Mouse (Mus musculus) macrophage (primary cell): ENCODE results near the gene Tfip11. TPM values are rescaled to one million over a fixed set of nuclear protein-coding genes. Genes with fewer than 3 reads are reported as not detected.

Source experiments
- H3K27ac ChIP-seq: fragments of 350-480 bp; formaldehyde crosslinking; 2 replicates; pipeline ENCODE4 v1.9.0; 2021
- H3K36me3 ChIP-seq: fragments of 350-480 bp; formaldehyde crosslinking; 2 replicates; pipeline ENCODE4 v1.9.0; 2021; ENCODE audit errors: inconsistent target
- H3K4me3 ChIP-seq: fragments of 350-480 bp; formaldehyde crosslinking; 2 replicates; pipeline ENCODE4 v1.9.0; 2021; ENCODE audit errors: inconsistent target
- H3K79me2 ChIP-seq: fragments of 350-480 bp; formaldehyde crosslinking; 2 replicates; pipeline ENCODE4 v1.9.0; 2021; ENCODE audit errors: inconsistent target
- WGBS: methylation state at CpG from one replicate; pipeline ENCODE4 v1.1.7; 2026; ENCODE audit warnings: inconsistent platforms; ENCODE audit not compliant: missing documents; 5-methylcytosine and 5-hydroxymethylcytosine counted together
- polyA plus RNA-seq: library from polyadenylated mRNA; stranded (reverse); fragments of 250-400 nt; gene quantifications from 3 replicates; pipeline ENCODE4 v1.2.4, GENCODE M21; 2018; ENCODE audit warnings: inconsistent platforms
- total RNA-seq, 78 experiments: library from RNA; depleted of rRNA; stranded (reverse); fragments of 250-400 nt; gene quantifications; 1 replicate in 9 of 78; 2 replicates in 24 of 78; 3 replicates in 43 of 78; 4 replicates in 2 of 78; pipeline ENCODE4 v1.2.4; 2018; ENCODE audit warnings: inconsistent platforms in 56 of 78

Tfip11 gene
- 10 to 100 TPM; 13.5 to 42.1 (median 30.7) TPM for total RNA-seq (2018; cell fraction: chromatin; rRNA removed)
- 10 to 100 TPM; 21.8 to 37.9 (median 29.9) TPM for total RNA-seq (2018; cell fraction: cytosol; rRNA removed)
- 10 to 100 TPM; 18.5 to 36.7 (median 29.0) TPM for total RNA-seq (2018; cell fraction: nucleus; rRNA removed)
- 27.6 to 29.7 TPM (median 28.0 TPM) in 3 replicates for polyA plus RNA-seq

- H3K79me2 ChIP-seq, result peaks cover 32% of the 10 kb centered on the region
- WGBS, result 6% methylated on average over 48 of the region's 48 CpGs
- peak within 1 kb of the TSS; percentile 91 for H3K4me3 ChIP-seq
- peaks cover 32% of the 10 kb centered on the region for H3K36me3 ChIP-seq
- H3K27ac ChIP-seq, result peak within 1 kb of the TSS; percentile 91
These were observed at the start of gene Tfip11 for GRCm38 (mm10) chr5:112325546-112326445. Gene Tfip11 (plus strand): TSS chr5:112326358.

DNA sequence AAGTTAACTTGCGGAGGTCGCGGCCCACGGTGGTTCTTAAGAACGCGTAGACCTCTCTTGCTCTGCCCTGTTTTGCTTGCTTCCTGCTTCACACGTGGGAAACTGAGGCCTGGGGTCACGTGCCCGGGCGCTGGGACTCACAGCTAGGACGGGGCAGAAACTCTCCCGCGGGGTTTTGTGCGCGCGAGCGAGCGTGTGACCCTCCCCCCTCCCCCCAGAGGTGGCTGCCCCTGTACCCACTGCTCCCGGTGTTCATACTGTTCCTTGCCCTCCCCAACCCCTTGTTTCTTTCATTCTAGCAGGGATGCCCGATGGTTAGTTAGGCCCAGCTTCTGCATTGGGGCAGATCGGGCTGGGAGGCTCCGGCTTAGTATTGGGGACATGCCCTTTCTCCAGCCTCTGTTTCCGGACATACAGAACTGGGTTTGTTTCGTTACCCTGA lies 49.2 kb upstream of the Tfip11 start:
- Histone ChIP-seq H3K36me3 (no peaks in the 10 kb centered on the region), H3K4me3 (peak overlapping the region; percentile 79), H3K79me2 (peaks cover 46% of the 10 kb centered on the region), H3K27ac (peak overlapping the region; percentile 94)
- under 1% methylated on average over 24 of the region's 24 CpGs for WGBS

DNA sequence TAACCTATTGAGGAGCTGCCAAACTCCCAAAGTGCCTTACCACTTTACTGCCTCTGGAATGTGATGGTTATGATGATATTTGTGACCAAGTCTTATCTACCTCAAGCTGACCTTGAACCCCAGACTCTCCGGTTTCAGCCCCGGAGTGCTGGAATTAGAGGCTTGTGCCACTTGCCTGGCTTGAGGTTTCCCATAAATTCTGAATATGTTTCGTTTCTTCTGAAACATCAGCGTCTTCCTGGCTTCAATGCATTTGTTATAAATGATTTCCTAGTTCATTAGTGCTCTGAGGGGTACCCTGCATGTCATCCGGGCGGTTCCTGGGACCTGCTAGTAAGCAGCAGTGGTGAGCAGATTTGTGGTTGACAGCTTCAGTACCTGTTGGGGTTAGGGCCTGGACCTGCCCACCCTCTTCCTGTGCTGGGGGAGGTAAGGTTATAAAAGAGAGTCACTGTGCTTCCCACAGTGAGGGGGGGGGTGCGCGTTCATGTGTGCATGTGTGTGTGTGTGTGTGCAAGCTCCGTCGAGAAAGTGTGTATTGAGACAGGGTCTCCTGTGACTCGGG lies 48.2 kb upstream of the Tfip11 start:
- Histone ChIP-seq H3K36me3 (no peaks in the 10 kb centered on the region), H3K4me3 (peak overlapping the region; percentile 79), H3K27ac (peak overlapping the region; percentile 94), H3K79me2 (peaks cover 57% of the 10 kb centered on the region)
- WGBS, result 37% methylated on average over 11 of the region's 11 CpGs

- Histone ChIP-seq H3K4me3 (no peak overlapping the region; the same call in 1 of the 2 replicates), H3K27ac (peak overlapping the region; percentile 94), H3K79me2 (peaks cover 71% of the 10 kb centered on the region), H3K36me3 (no peaks in the 10 kb centered on the region)
- WGBS, result 23% methylated on average over 17 of the region's 17 CpGs
These were observed 46.8 kb upstream of the Tfip11 start for GRCm38 (mm10) chr5:112279181-112280021.

DNA sequence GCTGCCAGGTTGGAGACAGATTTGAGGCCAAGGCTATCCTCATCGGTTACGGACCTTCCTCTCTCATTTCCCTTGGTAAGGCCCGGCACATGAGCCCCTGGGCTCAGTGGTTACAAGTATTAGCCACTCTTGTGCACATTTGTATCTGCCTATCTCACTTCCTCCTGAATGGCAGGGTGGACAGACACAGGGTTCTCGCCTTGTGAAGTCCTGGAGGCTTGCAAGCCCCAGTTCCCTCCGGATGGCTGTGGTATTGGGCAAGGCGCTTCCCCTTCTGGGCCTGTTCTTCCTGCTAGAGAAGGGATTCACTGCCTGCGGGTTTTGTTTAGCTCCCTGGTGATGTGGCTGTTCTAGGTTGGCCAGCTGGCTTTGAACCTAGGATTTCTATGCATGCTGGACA lies 46.0 kb upstream of the Tfip11 start:
- Histone ChIP-seq H3K27ac (peak overlapping the region; percentile 94), H3K36me3 (peaks cover 3% of the 10 kb centered on the region; the same call in 1 of the 2 replicates), H3K79me2 (peaks cover 79% of the 10 kb centered on the region), H3K4me3 (no peak overlapping the region; the same call in 1 of the 2 replicates)
- 0% methylated on average over 7 of the region's 7 CpGs for WGBS

GRCm38 (mm10) chr5:112280863-112281660 lies 45.1 kb upstream of the Tfip11 start:
- H3K79me2 ChIP-seq, result peaks cover 88% of the 10 kb centered on the region
- 56% methylated on average over 15 of the region's 15 CpGs for WGBS
- H3K27ac ChIP-seq, result peak overlapping the region; percentile 94
- H3K4me3 ChIP-seq, result no peak overlapping the region
- H3K36me3 ChIP-seq, result peaks cover 4% of the 10 kb centered on the region; the same call in 1 of the 2 replicates

DNA sequence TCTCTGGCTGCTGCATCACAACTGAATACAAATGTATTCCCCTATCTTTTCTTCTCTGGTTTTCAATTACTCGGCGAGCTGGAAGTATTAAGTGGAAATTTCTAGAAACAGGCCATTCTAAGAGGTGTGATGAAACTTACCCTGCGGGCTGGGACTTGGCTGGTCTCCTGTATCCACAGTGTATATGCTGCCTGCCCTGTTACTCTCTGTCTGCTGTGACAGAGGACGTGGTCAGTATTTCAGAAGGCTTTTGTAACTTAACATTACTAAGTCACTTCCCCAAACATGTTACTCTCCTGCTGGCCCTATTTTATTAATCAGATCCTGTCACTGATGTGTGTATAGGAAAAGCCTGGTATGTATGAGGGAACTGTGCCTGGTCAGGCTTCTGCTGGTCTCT lies 44.5 kb upstream of the Tfip11 start:
- Histone ChIP-seq H3K4me3 (no peak overlapping the region), H3K27ac (peak overlapping the region; percentile 94), H3K79me2 (peaks cover 94% of the 10 kb centered on the region), H3K36me3 (peaks cover 4% of the 10 kb centered on the region; the same call in 1 of the 2 replicates)
- WGBS, result 27% methylated on average over 4 of the region's 4 CpGs

- Histone ChIP-seq H3K27ac (peak overlapping the region; percentile 94), H3K79me2 (peaks cover 95% of the 10 kb centered on the region), H3K36me3 (peaks cover 4% of the 10 kb centered on the region; the same call in 1 of the 2 replicates), H3K4me3 (no peak overlapping the region)
- WGBS, result 33% methylated on average over 6 of the region's 6 CpGs
These were observed 43.9 kb upstream of the Tfip11 start for GRCm38 (mm10) chr5:112282123-112282779.

DNA sequence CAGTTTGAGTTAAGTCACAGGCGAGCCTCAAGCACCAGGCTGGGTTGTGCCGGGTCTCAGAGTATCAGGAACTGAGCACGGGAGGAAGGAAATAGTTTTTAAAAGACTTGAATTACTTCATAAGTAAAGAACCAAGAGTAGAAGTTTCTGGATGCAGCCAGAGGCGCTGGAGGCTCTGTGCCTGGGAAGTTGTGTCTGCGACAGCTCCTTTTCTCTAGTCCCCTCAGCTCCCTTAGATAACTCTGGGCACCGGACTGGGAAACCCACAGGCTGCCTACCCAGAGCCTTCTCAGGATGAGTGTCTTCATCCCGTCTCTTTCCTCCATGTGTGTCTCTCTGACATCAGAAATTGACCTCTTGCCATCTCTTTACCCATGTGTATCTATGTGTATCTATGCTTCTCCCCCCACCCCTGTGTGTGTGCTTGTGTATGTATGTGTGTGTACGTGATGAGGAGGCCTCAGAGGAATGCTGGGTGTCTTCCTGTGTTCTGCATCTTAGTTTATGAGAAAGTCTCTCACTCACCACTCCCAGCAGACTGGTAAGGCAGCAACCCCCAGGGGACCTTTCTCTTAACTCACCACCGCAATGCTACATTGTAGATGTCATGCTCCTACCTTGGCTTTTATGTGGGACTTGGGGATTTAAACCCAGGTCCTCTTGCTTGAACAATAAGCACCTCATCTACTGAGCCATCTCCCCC lies 43.2 kb upstream of the Tfip11 start:
- Histone ChIP-seq H3K4me3 (no peak overlapping the region), H3K36me3 (peaks cover 4% of the 10 kb centered on the region; the same call in 1 of the 2 replicates), H3K79me2 (peaks cover 95% of the 10 kb centered on the region), H3K27ac (peak overlapping the region; percentile 94)
- 9% methylated on average over 9 of the region's 9 CpGs for WGBS

DNA sequence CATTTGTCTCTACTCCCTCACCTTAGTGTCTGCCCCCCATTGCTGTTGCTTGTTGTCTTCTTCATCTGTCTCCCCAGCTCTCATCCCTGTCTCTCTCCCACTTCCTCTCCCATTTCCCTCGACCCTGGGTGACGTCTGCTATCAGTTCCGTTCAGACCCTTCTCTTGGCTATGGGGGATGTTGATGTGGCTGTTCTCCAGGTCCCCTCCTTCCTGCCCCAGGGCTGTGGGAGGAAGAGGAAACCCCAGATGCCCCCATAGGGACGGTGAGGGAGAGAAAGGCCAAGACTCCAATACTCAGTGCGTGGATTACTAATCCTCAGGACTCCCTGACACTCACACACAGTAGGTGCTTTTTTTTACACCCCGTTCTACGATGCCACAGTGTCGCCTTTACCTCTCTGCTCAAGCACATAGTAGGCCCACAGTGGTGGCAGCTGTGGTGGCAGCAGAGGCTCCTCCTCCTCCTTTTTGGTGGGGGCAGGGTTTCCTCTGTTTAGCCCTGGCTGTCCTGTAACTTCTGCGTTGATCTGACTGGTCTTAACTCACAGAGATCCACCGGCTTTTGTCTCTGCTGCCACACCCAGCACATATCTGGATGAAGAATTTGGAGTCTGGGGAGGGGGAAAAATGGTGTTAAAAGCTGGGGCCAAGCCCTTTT lies 42.5 kb upstream of the Tfip11 start:
- H3K36me3 ChIP-seq, result peaks cover 4% of the 10 kb centered on the region; the same call in 1 of the 2 replicates
- WGBS, result 15% methylated on average over 9 of the region's 10 CpGs
- H3K27ac ChIP-seq, result peak overlapping the region; percentile 94
- no peak overlapping the region for H3K4me3 ChIP-seq
- H3K79me2 ChIP-seq, result peaks cover 95% of the 10 kb centered on the region

- H3K36me3 ChIP-seq, result peaks cover 4% of the 10 kb centered on the region; the same call in 1 of the 2 replicates
- H3K79me2 ChIP-seq, result peaks cover 95% of the 10 kb centered on the region
- WGBS, result 24% methylated on average over 7 of the region's 7 CpGs
- peak overlapping the region; percentile 94 for H3K27ac ChIP-seq
- no peak overlapping the region for H3K4me3 ChIP-seq
These were observed 42.0 kb upstream of the Tfip11 start for GRCm38 (mm10) chr5:112284203-112284582.

DNA sequence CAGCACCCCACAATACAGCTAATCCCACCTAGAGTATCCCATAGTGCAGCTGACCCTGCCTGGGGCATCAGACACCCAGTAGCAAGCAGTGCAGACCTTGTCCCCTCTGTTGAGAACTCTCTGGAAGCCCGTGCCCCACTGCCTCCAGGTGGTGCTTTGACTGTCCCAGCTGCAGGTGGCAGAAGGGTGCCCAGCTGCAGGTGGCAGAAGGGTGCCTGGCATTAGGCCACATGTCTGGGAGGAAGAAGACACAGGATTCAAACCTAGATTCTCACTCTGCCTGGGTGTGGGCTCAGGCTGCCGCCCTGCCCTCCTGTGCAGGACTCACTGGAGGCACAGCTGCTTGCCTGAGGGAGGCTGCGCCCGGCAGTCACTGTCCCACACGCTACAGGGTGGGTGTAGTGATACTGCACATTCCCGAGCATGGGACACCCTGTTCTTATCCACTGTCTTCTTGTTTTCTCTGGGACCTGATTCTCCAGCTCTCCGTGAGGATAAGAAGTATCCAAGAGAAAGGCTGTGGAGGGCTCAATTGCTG lies 40.5 kb upstream of the Tfip11 start:
- 82% methylated on average over 7 of the region's 7 CpGs for WGBS
- Histone ChIP-seq H3K27ac (no peak overlapping the region), H3K79me2 (peaks cover 100% of the 10 kb centered on the region), H3K36me3 (peaks cover 4% of the 10 kb centered on the region; the same call in 1 of the 2 replicates), H3K4me3 (no peak overlapping the region)
